Mouse (Mus musculus) bone marrow, adult 2 months (tissue): ENCODE measurements at regions not wholly inside any gene's neighbourhood (a gene's known extent, or its start where the extent isn't known, plus 50 kb on each side); places are given as distances from the start of the nearest gene placed in this dataset.

ENCODE experiments used
- H3K27ac ChIP-seq: fragments of 200-500 bp; 2 replicates; pipeline ENCODE4 v1.5.1; 2012; ENCODE audit warnings: low read depth, mild to moderate bottlenecking, control low read depth, inconsistent platforms, low read length; ENCODE audit not compliant: control insufficient read depth, poor library complexity, insufficient read depth
- H3K4me1 ChIP-seq: fragments of 200-500 bp; 2 replicates; pipeline ENCODE4 v1.6.1; 2011; ENCODE audit warnings: low read length; ENCODE audit not compliant: control insufficient read depth, insufficient read depth
- H3K4me3 ChIP-seq: fragments of 200-500 bp; replicated peaks from 2 replicates; pipeline ENCODE3; 2011; ENCODE audit warnings: mild to moderate bottlenecking, low read depth, low read length, control low read depth; ENCODE audit not compliant: control insufficient read depth
- CTCF ChIP-seq: fragments of 200-500 bp; IDR thresholded peaks from 2 replicates; pipeline ENCODE4 v1.5.1; 2011; ENCODE audit warnings: low read length, control low read depth; ENCODE audit not compliant: control insufficient read depth, insufficient read depth
- POLR2A ChIP-seq: fragments of 200-500 bp; IDR thresholded peaks from 2 replicates; pipeline ENCODE4 v1.6.1; 2011; ENCODE audit warnings: low read depth, mild to moderate bottlenecking, control low read depth, low read length, borderline replicate concordance; ENCODE audit not compliant: control insufficient read depth
- WGBS: fragments of 180-500 bp; shearing (Covaris S2); methylation state at CpG from one replicate; pipeline ENCODE4 v1.1.7; 2018; 5-methylcytosine and 5-hydroxymethylcytosine counted together

- H3K4me1 ChIP-seq = no peaks in the 10 kb centered on the region
- 60% methylated on average over 6 of the region's 6 CpGs for WGBS
- no peak overlapping the region for H3K27ac ChIP-seq
- no peak for TF ChIP-seq POLR2A
- TF ChIP-seq CTCF = no peak
- H3K4me3 ChIP-seq = no peak overlapping the region
Measured at GRCm38 (mm10) chr12:9261662-9262061, 231.9 kb downstream of the Ttc32 start.

DNA sequence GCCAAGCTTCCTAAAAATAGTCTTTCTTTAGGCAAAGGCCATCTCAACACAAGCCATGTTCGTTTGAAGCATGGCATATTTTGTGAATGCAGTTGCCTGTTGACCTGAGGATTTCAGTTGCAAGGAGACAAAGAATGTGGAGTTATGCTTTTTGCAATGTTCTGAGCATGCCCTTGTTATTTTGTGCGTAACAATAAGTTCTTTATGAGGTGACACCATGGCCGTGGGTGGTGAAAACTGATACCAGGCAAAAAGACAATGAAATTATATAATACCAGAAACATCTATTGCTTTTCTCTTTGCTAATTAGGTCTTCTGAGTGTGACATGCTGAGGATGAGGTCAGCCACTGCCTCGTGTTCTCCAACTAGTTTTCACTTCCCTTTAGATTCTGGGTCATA, 236.4 kb downstream of the Ttc32 start:
- no peak for TF ChIP-seq POLR2A
- TF ChIP-seq CTCF = no peak
- 66% methylated on average over 4 of the region's 4 CpGs for WGBS
- Histone ChIP-seq H3K27ac (no peak overlapping the region), H3K4me3 (no peak overlapping the region), H3K4me1 (no peaks in the 10 kb centered on the region)

GRCm38 (mm10) chr12:9271484-9271883, 241.7 kb downstream of the Ttc32 start:
- H3K4me1 ChIP-seq = no peaks in the 10 kb centered on the region
- TF ChIP-seq POLR2A = no peak
- TF ChIP-seq CTCF = no peak
- no peak overlapping the region for H3K4me3 ChIP-seq
- whole genome bisulfite sequencing = 94% methylated on average over 2 of the region's 2 CpGs
- H3K27ac ChIP-seq = no peak overlapping the region

- Histone ChIP-seq H3K27ac (no peak overlapping the region), H3K4me3 (no peak overlapping the region), H3K4me1 (no peaks in the 10 kb centered on the region)
- WGBS = 54% methylated on average over 1 of the region's 1 CpGs
- TF ChIP-seq POLR2A = no peak
- TF ChIP-seq CTCF = no peak
Measured at GRCm38 (mm10) chr12:9274181-9274580, 244.4 kb downstream of the Ttc32 start.

DNA sequence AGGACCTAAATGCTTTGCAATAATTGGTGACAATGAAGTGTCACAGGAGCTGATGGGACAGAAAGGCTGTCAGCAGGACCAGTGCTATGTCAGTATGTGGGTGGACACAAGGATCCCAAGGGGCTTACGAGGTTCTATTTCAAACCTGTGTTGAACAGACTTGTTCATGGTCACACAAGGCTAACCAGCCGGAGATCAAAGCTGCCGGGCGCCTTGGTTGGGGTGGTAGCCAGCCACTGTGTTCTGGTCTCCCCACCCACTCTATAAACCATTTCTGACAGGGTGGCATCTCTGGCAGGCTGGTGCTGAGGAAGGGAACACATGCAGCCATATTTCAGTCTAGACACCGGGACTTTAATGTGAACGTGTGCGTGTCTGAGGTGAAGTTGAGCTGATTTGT, 245.9 kb downstream of the Ttc32 start:
- WGBS = 82% methylated on average over 7 of the region's 7 CpGs
- H3K4me3 ChIP-seq = no peak overlapping the region
- no peak overlapping the region for H3K27ac ChIP-seq
- no peaks in the 10 kb centered on the region for H3K4me1 ChIP-seq
- TF ChIP-seq CTCF (no peak), POLR2A (no peak)

- H3K4me1 ChIP-seq = no peaks in the 10 kb centered on the region
- no peak overlapping the region for H3K27ac ChIP-seq
- 32% methylated on average over 5 of the region's 5 CpGs for WGBS
- TF ChIP-seq CTCF (no peak), POLR2A (no peak)
- H3K4me3 ChIP-seq = no peak overlapping the region
Measured at GRCm38 (mm10) chr12:9278735-9279134, 248.9 kb downstream of the Ttc32 start.

DNA sequence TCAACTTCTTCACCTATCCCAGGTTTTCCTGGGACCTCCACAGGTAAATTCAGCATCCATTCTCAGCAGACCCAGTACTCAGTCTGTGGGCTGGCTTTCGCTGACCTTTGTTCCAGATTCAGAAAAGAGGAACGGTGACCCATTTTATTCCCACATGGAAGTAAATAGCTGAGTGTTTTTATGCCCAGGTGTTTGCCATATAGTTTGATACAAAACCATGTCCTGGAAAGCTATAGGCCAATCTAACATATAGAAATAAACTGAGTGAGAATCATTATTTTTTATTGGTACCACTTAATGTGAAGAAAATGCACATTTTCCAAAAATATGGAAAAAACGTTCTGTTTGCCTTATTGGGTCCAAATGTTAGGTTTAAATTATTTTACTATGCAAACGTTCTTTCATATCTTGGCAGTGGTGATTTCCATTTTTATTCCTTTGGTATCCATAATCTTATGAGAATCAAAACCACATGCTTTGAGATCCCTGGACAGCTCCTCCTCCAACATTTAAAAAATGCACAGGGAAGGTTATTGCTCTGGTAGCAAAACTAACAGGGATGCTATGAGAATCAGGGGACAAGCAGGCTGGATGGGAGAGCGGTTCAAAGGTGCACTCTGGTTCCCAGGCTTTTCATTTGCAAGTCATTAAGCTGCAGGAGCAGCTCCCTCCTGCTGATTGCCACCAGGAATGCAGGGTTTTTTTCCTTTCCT, 250.3 kb downstream of the Ttc32 start:
- WGBS = 48% methylated on average over 5 of the region's 5 CpGs
- Histone ChIP-seq H3K4me1 (no peaks in the 10 kb centered on the region), H3K27ac (no peak overlapping the region), H3K4me3 (no peak overlapping the region)
- TF ChIP-seq POLR2A = no peak
- no peak for TF ChIP-seq CTCF

GRCm38 (mm10) chr12:9287271-9287670, 257.5 kb downstream of the Ttc32 start:
- Histone ChIP-seq H3K27ac (no peak overlapping the region), H3K4me3 (no peak overlapping the region), H3K4me1 (no peaks in the 10 kb centered on the region)
- no peak for TF ChIP-seq POLR2A
- no peak for TF ChIP-seq CTCF
- 71% methylated on average over 2 of the region's 2 CpGs for WGBS

- TF ChIP-seq CTCF (no peak), POLR2A (no peak)
Measured at GRCm38 (mm10) chr12:9292656-9293055, 262.9 kb downstream of the Ttc32 start.

More at GRCm38 (mm10) chr12:9292656-9293055, 262.9 kb downstream of the Ttc32 start:
- H3K27ac ChIP-seq = no peak overlapping the region
- H3K4me1 ChIP-seq = no peaks in the 10 kb centered on the region
- no peak overlapping the region for H3K4me3 ChIP-seq
